Mouse (Mus musculus) heart, embryonic 11.5 days (tissue): Measurements from ENCODE around the gene Gnai3. TPM values are rescaled to one million over a fixed set of nuclear protein-coding genes. Genes with fewer than 3 reads are reported as not detected.
A peak's percentile ranks its signal among the peaks of the same experiment; 100 is the strongest.

ENCODE experiments used
- ATAC-seq: fragments of 200-750 bp; cut with Nextera tagmentation; replicated peaks from 2 replicates; pipeline ENCODE4 v1.8.0; 2017; ENCODE audit warnings: moderate library complexity; ENCODE audit not compliant: insufficient number of reproducible peaks, low FRiP score, low TSS enrichment
- H3K27ac ChIP-seq: fragments of 300-500 bp; sonication (generic); 2 replicates; pipeline ENCODE4 v1.5.1; 2014; ENCODE audit warnings: mild to moderate bottlenecking, low read depth, low read length
- H3K27me3 ChIP-seq: fragments of 300-500 bp; sonication (generic); 2 replicates; pipeline ENCODE4 v1.6.1; 2014; ENCODE audit warnings: mild to moderate bottlenecking, low read length, mixed read lengths; ENCODE audit not compliant: control insufficient read depth, insufficient read depth
- H3K36me3 ChIP-seq: fragments of 300-500 bp; sonication (generic); 2 replicates; pipeline ENCODE4 v1.6.1; 2014; ENCODE audit warnings: mild to moderate bottlenecking, low read length, moderate library complexity, mixed read lengths; ENCODE audit not compliant: control insufficient read depth, insufficient read depth
- H3K4me1 ChIP-seq: fragments of 300-500 bp; sonication (generic); 2 replicates; pipeline ENCODE4 v1.6.1; 2014; ENCODE audit warnings: low read length; ENCODE audit not compliant: control insufficient read depth, insufficient read depth
- H3K4me2 ChIP-seq: fragments of 300-500 bp; sonication (generic); 2 replicates; pipeline ENCODE4 v1.6.1; 2014; ENCODE audit warnings: mild to moderate bottlenecking, moderate library complexity
- H3K4me3 ChIP-seq: fragments of 300-500 bp; sonication (generic); 2 replicates; pipeline ENCODE4 v1.5.1; 2014; ENCODE audit warnings: low read depth, low read length
- H3K9ac ChIP-seq: fragments of 300-500 bp; sonication (generic); 2 replicates; pipeline ENCODE4 v1.6.1; 2014; ENCODE audit warnings: mild to moderate bottlenecking, low read depth, low read length, moderate library complexity
- H3K9me3 ChIP-seq: fragments of 300-500 bp; sonication (generic); replicated peaks from 2 replicates; pipeline ENCODE4 v1.6.1; 2016; ENCODE audit warnings: low read length; ENCODE audit not compliant: control insufficient read depth
- WGBS: fragments of 180-500 bp; shearing (Covaris S2); extraction: QIAGEN DNeasy Blood & Tissue Kit; methylation state at CpG from one replicate; pipeline ENCODE4 v1.1.7; 2014; ENCODE audit not compliant: insufficient replicate concordance; 5-methylcytosine and 5-hydroxymethylcytosine counted together
- polyA plus RNA-seq: library from polyadenylated mRNA; unstranded; fragments of >200 nt; fragmentation: Nextera tagmentation; extraction: Ambion mirVana; gene quantifications from 2 replicates; pipeline ENCODE4 v1.2.1, GENCODE M21; 2014

The Gnai3 gene
- polyA plus RNA-seq, 1 experiment from 2014 or later: 91.3 TPM

GRCm38 (mm10) chr3:108166486-108167211 lies 20.7 kb upstream of the Gnai3 start:
- WGBS: 27% methylated on average over 10 of the region's 11 CpGs
- no peak overlapping the region for H3K4me2 ChIP-seq
- ATAC-seq: no peak
- no peaks in the 10 kb centered on the region for H3K9me3 ChIP-seq
- H3K4me3 ChIP-seq: no peak overlapping the region
- peaks cover 4% of the 10 kb centered on the region for H3K4me1 ChIP-seq
- 0 out of 2 replicates have a peak, but pooled peaks cover 3% of the 10 kb centered on the region for H3K27me3 ChIP-seq
- no peak overlapping the region for H3K27ac ChIP-seq
- H3K9ac ChIP-seq: no peak overlapping the region
- H3K36me3 ChIP-seq: no peaks in the 10 kb centered on the region

DNA sequence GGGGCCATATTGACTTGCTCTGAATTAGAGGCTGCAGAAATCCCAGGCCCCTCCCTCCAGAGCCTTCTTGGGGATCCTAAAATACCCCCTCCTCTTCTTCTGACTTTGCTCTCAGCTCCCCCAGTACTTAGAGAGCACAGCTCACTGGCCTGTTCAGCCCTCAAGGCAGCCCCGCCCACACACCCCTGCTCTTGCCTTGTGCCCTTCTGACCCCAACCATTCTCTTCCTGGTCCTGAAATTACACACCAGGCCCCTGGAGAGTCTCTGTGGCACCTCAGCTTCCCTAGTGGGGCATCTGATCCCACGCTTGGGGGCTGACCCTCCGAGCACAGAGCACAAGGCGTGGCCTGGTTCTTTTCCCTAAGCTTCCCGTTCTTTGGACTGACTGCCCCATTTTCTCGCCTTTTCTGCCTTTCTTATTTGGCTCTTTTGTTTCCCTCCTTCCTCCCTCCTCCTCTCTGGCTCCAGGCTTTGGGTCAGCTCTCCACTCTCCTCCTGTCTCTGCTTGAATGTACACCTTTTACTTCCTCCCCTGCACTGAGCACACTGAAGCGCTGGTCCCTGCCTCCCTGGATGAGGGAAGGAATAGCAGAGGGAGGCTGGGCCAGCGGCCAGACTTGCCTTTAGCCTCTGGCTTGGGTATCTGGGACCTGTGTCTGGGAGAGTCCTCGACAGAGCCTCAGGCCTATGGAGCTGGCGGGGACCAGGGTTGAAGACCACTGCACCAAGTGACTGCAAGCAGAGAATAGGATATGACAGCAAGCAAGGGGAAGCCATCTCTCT lies 19.8 kb upstream of the Gnai3 start:
- Histone ChIP-seq H3K27ac (no peak overlapping the region), H3K36me3 (no peaks in the 10 kb centered on the region), H3K9ac (no peak overlapping the region), H3K27me3 (0 out of 2 replicates have a peak, but pooled peaks cover 3% of the 10 kb centered on the region), H3K9me3 (no peaks in the 10 kb centered on the region), H3K4me2 (no peak overlapping the region), H3K4me1 (peaks cover 4% of the 10 kb centered on the region), H3K4me3 (no peak overlapping the region)
- no peak for ATAC-seq
- 53% methylated on average over 10 of the region's 10 CpGs for WGBS

- Histone ChIP-seq H3K9me3 (no peaks in the 10 kb centered on the region), H3K27me3 (0 out of 2 replicates have a peak, but pooled peaks cover 3% of the 10 kb centered on the region), H3K4me2 (peak overlapping the region; percentile 41), H3K27ac (no peak overlapping the region), H3K9ac (no peak overlapping the region), H3K4me3 (no peak overlapping the region), H3K4me1 (peaks cover 4% of the 10 kb centered on the region), H3K36me3 (no peaks in the 10 kb centered on the region)
- WGBS: 32% methylated on average over 9 of the region's 9 CpGs
- no peak; the same call in 1 of the 2 replicates for ATAC-seq
Observed at GRCm38 (mm10) chr3:108164807-108165206, 18.9 kb upstream of the Gnai3 start.

DNA sequence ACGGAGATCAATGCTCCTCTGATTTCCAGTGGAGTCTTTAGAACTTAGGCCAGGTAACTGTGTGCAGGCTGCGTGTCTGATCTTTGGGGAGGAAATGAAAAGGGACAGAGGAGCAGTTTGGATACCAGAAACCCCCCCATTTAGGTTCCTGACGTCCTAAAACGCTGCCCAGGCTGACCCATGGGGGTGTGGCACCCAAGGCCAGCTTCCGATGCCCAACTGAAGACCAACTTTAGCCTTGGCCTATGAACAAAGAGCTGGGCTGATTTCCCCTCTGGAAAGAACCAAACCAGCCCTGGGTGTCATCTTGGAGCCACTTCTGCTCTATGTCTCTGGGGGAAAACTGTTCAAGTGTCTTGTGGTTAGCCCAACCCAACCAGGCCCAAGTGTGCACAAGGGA lies 18.1 kb upstream of the Gnai3 start:
- WGBS: 75% methylated on average over 5 of the region's 5 CpGs
- Histone ChIP-seq H3K4me2 (no peak overlapping the region), H3K27ac (no peak overlapping the region), H3K4me1 (peaks cover 10% of the 10 kb centered on the region), H3K9me3 (no peaks in the 10 kb centered on the region), H3K9ac (no peak overlapping the region), H3K27me3 (0 out of 2 replicates have a peak, but pooled peaks cover 3% of the 10 kb centered on the region), H3K4me3 (no peak overlapping the region), H3K36me3 (no peaks in the 10 kb centered on the region)
- no peak for ATAC-seq

DNA sequence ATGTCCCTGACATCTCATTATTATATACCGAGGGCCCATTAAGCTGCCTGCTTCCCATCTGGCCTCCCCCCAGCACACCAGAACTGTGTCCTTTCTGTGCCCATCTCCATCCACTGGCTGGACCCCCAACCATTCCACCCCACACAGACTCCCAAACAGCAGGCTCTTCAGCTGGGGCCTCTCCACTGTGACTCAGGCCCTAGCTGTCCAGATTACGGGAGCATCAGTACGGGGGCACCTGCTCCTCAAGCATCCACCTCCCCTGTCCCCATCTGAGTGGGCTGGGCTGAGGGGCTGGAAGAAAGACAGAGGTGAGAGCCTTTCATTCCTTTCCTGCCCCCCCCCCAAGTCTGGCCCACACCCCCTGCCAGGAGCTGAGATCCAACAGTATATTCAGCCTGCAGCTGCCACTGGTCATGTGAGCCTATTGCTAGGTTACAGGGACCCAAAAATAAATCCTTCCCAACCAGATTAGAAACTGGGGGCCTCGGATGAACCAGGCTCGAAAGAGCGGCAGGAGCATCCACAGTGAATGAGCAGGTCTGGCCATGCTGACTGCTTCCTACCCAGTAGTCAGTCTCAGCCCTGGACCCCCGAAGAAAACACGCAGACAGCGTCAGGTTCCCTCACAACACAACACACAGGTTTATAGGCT lies 12.6 kb upstream of the Gnai3 start:
- Histone ChIP-seq H3K4me2 (peak overlapping the region; percentile 46), H3K27ac (peak overlapping the region; percentile 80)
- 42% methylated on average over 9 of the region's 9 CpGs for WGBS

GRCm38 (mm10) chr3:108154656-108155055 lies 8.7 kb upstream of the Gnai3 start, which contains the start of gene Gpr61:
TSS of gene Gpr61 (minus strand) at chr3:108154882.
- Histone ChIP-seq H3K4me2 (no peak within 1 kb of the TSS), H3K27ac (no peak within 1 kb of the TSS), H3K4me3 (no peak within 1 kb of the TSS), H3K27me3 (no peaks in the 10 kb centered on the region), H3K9me3 (no peaks in the 10 kb centered on the region), H3K36me3 (no peaks in the 10 kb centered on the region), H3K4me1 (peaks cover 14% of the 10 kb centered on the region), H3K9ac (no peak within 1 kb of the TSS)
- 38% methylated on average over 4 of the region's 4 CpGs for WGBS
- no peak for ATAC-seq

More for the DNA sequence above, 12.6 kb upstream of the Gnai3 start:
- Histone ChIP-seq H3K36me3 (no peaks in the 10 kb centered on the region), H3K4me3 (no peak overlapping the region), H3K9me3 (no peaks in the 10 kb centered on the region), H3K27me3 (no peaks in the 10 kb centered on the region), H3K4me1 (peaks cover 14% of the 10 kb centered on the region), H3K9ac (peak overlapping the region; percentile 12; the same call in 1 of the 2 replicates)
- peak; percentile 47 for ATAC-seq

- Histone ChIP-seq H3K27ac (no peak overlapping the region), H3K4me3 (no peak overlapping the region), H3K27me3 (no peaks in the 10 kb centered on the region), H3K4me2 (no peak overlapping the region), H3K9me3 (no peaks in the 10 kb centered on the region), H3K4me1 (no peaks in the 10 kb centered on the region), H3K36me3 (no peaks in the 10 kb centered on the region), H3K9ac (no peak overlapping the region)
- ATAC-seq: no peak
- 91% methylated on average over 3 of the region's 3 CpGs for WGBS
Observed at GRCm38 (mm10) chr3:108152290-108152689, 6.3 kb upstream of the Gnai3 start.

GRCm38 (mm10) chr3:108147386-108148235 lies 1.7 kb upstream of the Gnai3 start:
- no peak overlapping the region for H3K4me3 ChIP-seq
- 62% methylated on average over 11 of the region's 11 CpGs for WGBS
- H3K4me2 ChIP-seq: peak overlapping the region; percentile 12; the same call in 1 of the 2 replicates
- no peaks in the 10 kb centered on the region for H3K9me3 ChIP-seq
- ATAC-seq: no peak
- H3K4me1 ChIP-seq: peaks cover 11% of the 10 kb centered on the region
- H3K36me3 ChIP-seq: no peaks in the 10 kb centered on the region
- no peak overlapping the region for H3K27ac ChIP-seq
- no peak overlapping the region for H3K9ac ChIP-seq
- H3K27me3 ChIP-seq: no peaks in the 10 kb centered on the region
